Mouse (Mus musculus) ES-Bruce4 (cell line): ENCODE data around the gene Cntd1.

Experiments
- CTCF ChIP-seq: IDR thresholded peaks from one replicate; pipeline ENCODE4 v1.8.1; 2011; ENCODE audit warnings: low read depth, low read length
- POLR2A ChIP-seq: IDR thresholded peaks from one replicate; pipeline ENCODE4 v1.8.1; 2011; ENCODE audit warnings: low read length; ENCODE audit not compliant: insufficient read depth

DNA sequence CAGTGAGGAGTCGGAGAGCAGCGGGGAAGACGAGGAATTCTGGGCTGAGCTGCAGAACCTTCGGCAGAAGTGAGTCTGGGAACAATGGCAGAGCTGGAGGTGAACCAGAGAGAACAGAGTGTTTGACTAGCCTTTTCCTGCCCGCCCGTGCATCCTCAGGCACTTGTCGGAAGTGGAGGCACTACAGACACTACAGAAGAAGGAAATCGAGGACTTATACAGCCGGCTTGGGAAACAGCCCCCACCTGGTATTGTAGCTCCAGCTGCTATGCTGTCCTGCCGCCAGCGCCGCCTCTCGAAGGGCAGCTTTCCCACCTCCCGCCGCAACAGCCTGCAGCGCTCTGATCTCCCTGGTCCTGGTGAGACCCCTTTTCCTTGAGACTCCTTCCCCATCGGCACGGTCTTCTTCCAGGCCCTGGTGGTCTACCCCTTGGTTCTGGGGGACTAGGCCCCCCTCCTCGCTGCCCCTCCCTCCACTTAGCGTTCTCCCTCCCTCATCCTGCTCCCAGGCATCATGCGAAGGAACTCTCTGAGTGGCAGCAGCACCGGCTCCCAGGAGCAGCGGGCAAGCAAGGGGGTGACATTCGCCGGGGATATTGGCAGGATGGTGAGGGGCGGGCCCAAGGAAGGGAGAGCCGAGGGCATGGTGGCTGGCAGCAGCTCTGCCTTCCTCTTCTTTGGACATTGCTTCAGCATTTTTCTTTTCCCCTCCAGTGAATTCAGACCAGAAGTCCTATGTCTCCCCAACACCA is 2.3 kb upstream of the Cntd1 start:
- TF ChIP-seq POLR2A (no peak), CTCF (no peak)
